Mouse (Mus musculus) hindbrain, embryonic 16.5 days (tissue): Measurements from ENCODE around the gene Rps27rt. TPM values are rescaled to one million over a fixed set of nuclear protein-coding genes. Genes with fewer than 3 reads are reported as not detected.
"Not testable (repeated sequence)": the region's sequence is repeated elsewhere in the genome, so short reads cannot be mapped to it uniquely, and the experiment has no call there.

Experiments
- ATAC-seq: fragments of 200-750 bp; cut with Nextera tagmentation; 2 replicates; pipeline ENCODE4 v1.8.0; 2017; ENCODE audit warnings: moderate TSS enrichment, moderate library complexity
- H3K27ac ChIP-seq: fragments of 300-500 bp; sonication (generic); 2 replicates; pipeline ENCODE4 v1.5.1; 2014; ENCODE audit warnings: low read depth, mild to moderate bottlenecking, control low read depth, low read length, moderate library complexity
- H3K27me3 ChIP-seq: fragments of 300-500 bp; sonication (generic); replicated peaks from 2 replicates; pipeline ENCODE4 v1.6.1; 2014; ENCODE audit warnings: low read length; ENCODE audit not compliant: control insufficient read depth, insufficient read depth
- H3K36me3 ChIP-seq: fragments of 300-500 bp; sonication (generic); 2 replicates; pipeline ENCODE4 v1.6.1; 2014; ENCODE audit warnings: mild to moderate bottlenecking, low read length, moderate library complexity, mixed read lengths; ENCODE audit not compliant: control insufficient read depth, insufficient read depth
- H3K4me1 ChIP-seq: fragments of 300-500 bp; sonication (generic); 2 replicates; pipeline ENCODE4 v1.6.1; 2014; ENCODE audit warnings: low read depth, low read length; ENCODE audit not compliant: control insufficient read depth, insufficient read depth
- H3K4me2 ChIP-seq: fragments of 300-500 bp; sonication (generic); 2 replicates; pipeline ENCODE4 v1.6.1; 2014; ENCODE audit warnings: mild to moderate bottlenecking, low read length, control low read depth, moderate library complexity
- H3K4me3 ChIP-seq: fragments of 300-500 bp; sonication (generic); 2 replicates; pipeline ENCODE4 v1.5.1; 2014; ENCODE audit warnings: mild to moderate bottlenecking, low read length, control low read depth, moderate library complexity
- H3K9ac ChIP-seq: fragments of 300-500 bp; sonication (generic); 2 replicates; pipeline ENCODE4 v1.6.1; 2014; ENCODE audit warnings: low read depth, mild to moderate bottlenecking, control low read depth, low read length, moderate library complexity
- H3K9me3 ChIP-seq: fragments of 300-500 bp; sonication (generic); 2 replicates; pipeline ENCODE4 v1.6.1; 2014; ENCODE audit warnings: mild to moderate bottlenecking, low read length, moderate library complexity; ENCODE audit not compliant: control insufficient read depth
- WGBS: fragments of 180-500 bp; shearing (Covaris S2); extraction: QIAGEN DNeasy Blood & Tissue Kit; methylation state at CpG from one replicate; pipeline ENCODE4 v1.1.7; 2014; 5-methylcytosine and 5-hydroxymethylcytosine counted together
- polyA plus RNA-seq: library from polyadenylated mRNA; unstranded; fragments of >200 nt; fragmentation: Nextera tagmentation; extraction: Ambion mirVana; gene quantifications from 2 replicates; pipeline ENCODE4 v1.2.1, GENCODE M21; 2015

The Rps27rt gene
- polyA plus RNA-seq, 1 experiment from 2014 or later: 196 TPM

GRCm38 (mm10) chr9:114966286-114966685 lies 16.3 kb downstream of the Rps27rt start:
- ATAC-seq, H3K4me2 ChIP-seq, H3K27me3 ChIP-seq, H3K4me1 ChIP-seq, H3K27ac ChIP-seq, H3K9me3 ChIP-seq, H3K4me3 ChIP-seq, H3K36me3 ChIP-seq, H3K9ac ChIP-seq: not testable (repeated sequence)
- WGBS: 78% methylated on average over 7 of the region's 7 CpGs

- WGBS: 62% methylated on average over 3 of the region's 3 CpGs
- no peak overlapping the region for H3K27ac ChIP-seq
- no peaks in the 10 kb centered on the region for H3K4me1 ChIP-seq
- no peak overlapping the region for H3K4me2 ChIP-seq
- no peaks in the 10 kb centered on the region for H3K27me3 ChIP-seq
- H3K36me3 ChIP-seq: no peaks in the 10 kb centered on the region
- H3K9me3 ChIP-seq: peaks cover 5% of the 10 kb centered on the region; the same call in 1 of the 2 replicates
- H3K9ac ChIP-seq: no peak overlapping the region
- ATAC-seq: no peak
- no peak overlapping the region for H3K4me3 ChIP-seq
These were observed 18.4 kb downstream of the Rps27rt start for GRCm38 (mm10) chr9:114964093-114964492.

- Histone ChIP-seq H3K9me3 (peaks cover 5% of the 10 kb centered on the region; the same call in 1 of the 2 replicates), H3K36me3 (no peaks in the 10 kb centered on the region), H3K4me1 (no peaks in the 10 kb centered on the region), H3K27me3 (no peaks in the 10 kb centered on the region), H3K4me2 (no peak overlapping the region), H3K27ac (no peak overlapping the region), H3K4me3 (no peak overlapping the region), H3K9ac (no peak overlapping the region)
- WGBS: 91% methylated on average over 6 of the region's 6 CpGs
- ATAC-seq: no peak
These were observed 21.7 kb downstream of the Rps27rt start for GRCm38 (mm10) chr9:114960844-114961243.

GRCm38 (mm10) chr9:114960043-114960789 lies 22.3 kb downstream of the Rps27rt start:
- no peak overlapping the region for H3K9ac ChIP-seq
- no peak overlapping the region for H3K4me3 ChIP-seq
- no peak overlapping the region for H3K4me2 ChIP-seq
- ATAC-seq: no peak
- no peaks in the 10 kb centered on the region for H3K4me1 ChIP-seq
- H3K9me3 ChIP-seq: peaks cover 5% of the 10 kb centered on the region; the same call in 1 of the 2 replicates
- no peaks in the 10 kb centered on the region for H3K27me3 ChIP-seq
- no peak overlapping the region for H3K27ac ChIP-seq
- no peaks in the 10 kb centered on the region for H3K36me3 ChIP-seq
- WGBS: 88% methylated on average over 4 of the region's 4 CpGs

- H3K4me2 ChIP-seq: no peak overlapping the region
- H3K4me3 ChIP-seq: no peak overlapping the region
- H3K36me3 ChIP-seq: no peaks in the 10 kb centered on the region
- H3K27ac ChIP-seq: no peak overlapping the region
- 44% methylated on average over 5 of the region's 5 CpGs for WGBS
- no peaks in the 10 kb centered on the region for H3K4me1 ChIP-seq
- ATAC-seq: no peak; the same call in 1 of the 2 replicates
- H3K27me3 ChIP-seq: no peaks in the 10 kb centered on the region
- H3K9me3 ChIP-seq: peaks cover under 1% of the 10 kb centered on the region; the same call in 1 of the 2 replicates
- H3K9ac ChIP-seq: no peak overlapping the region
These were observed 25.6 kb downstream of the Rps27rt start for GRCm38 (mm10) chr9:114956945-114957344.

- ATAC-seq: no peak
- Histone ChIP-seq H3K9me3 (no peaks in the 10 kb centered on the region), H3K36me3 (no peaks in the 10 kb centered on the region), H3K9ac (no peak overlapping the region), H3K27ac (no peak overlapping the region), H3K4me2 (no peak overlapping the region), H3K4me1 (no peaks in the 10 kb centered on the region), H3K27me3 (no peaks in the 10 kb centered on the region), H3K4me3 (no peak overlapping the region)
- 91% methylated on average over 11 of the region's 11 CpGs for WGBS
These were observed 27.2 kb downstream of the Rps27rt start for GRCm38 (mm10) chr9:114955340-114955739.

- Histone ChIP-seq H3K36me3 (no peaks in the 10 kb centered on the region), H3K9ac (no peak overlapping the region), H3K27ac (no peak overlapping the region), H3K4me1 (no peaks in the 10 kb centered on the region), H3K4me3 (no peak overlapping the region), H3K9me3 (no peaks in the 10 kb centered on the region), H3K4me2 (no peak overlapping the region), H3K27me3 (no peaks in the 10 kb centered on the region)
- ATAC-seq: no peak
- WGBS: 29% methylated on average over 1 of the region's 1 CpGs
These were observed 29.7 kb downstream of the Rps27rt start for GRCm38 (mm10) chr9:114952866-114953265.

- Histone ChIP-seq H3K4me2 (no peak overlapping the region), H3K27ac (no peak overlapping the region), H3K36me3 (no peaks in the 10 kb centered on the region), H3K4me3 (no peak overlapping the region), H3K4me1 (no peaks in the 10 kb centered on the region), H3K27me3 (no peaks in the 10 kb centered on the region), H3K9me3 (no peaks in the 10 kb centered on the region), H3K9ac (no peak overlapping the region)
- WGBS: 39% methylated on average over 5 of the region's 5 CpGs
- no peak for ATAC-seq
These were observed 34.1 kb downstream of the Rps27rt start for GRCm38 (mm10) chr9:114948395-114948794.

- Histone ChIP-seq H3K4me2 (no peak overlapping the region), H3K9me3 (0 out of 2 replicates have a peak, but pooled peaks cover 3% of the 10 kb centered on the region)
- WGBS: 85% methylated on average over 6 of the region's 6 CpGs
These were observed 37.0 kb downstream of the Rps27rt start for GRCm38 (mm10) chr9:114945576-114945975.

More at GRCm38 (mm10) chr9:114945576-114945975, 37.0 kb downstream of the Rps27rt start:
- H3K27ac ChIP-seq: no peak overlapping the region
- H3K4me3 ChIP-seq: no peak overlapping the region
- H3K4me1 ChIP-seq: no peaks in the 10 kb centered on the region
- no peak for ATAC-seq
- no peaks in the 10 kb centered on the region for H3K27me3 ChIP-seq
- H3K9ac ChIP-seq: no peak overlapping the region
- no peaks in the 10 kb centered on the region for H3K36me3 ChIP-seq
